Mouse (Mus musculus): Measurements from ENCODE around the gene Golim4. TPM values are rescaled to one million over a fixed set of nuclear protein-coding genes. Genes with fewer than 3 reads are reported as not detected.

The Golim4 gene
- polyA plus RNA-seq, 1 experiment from 2014 or later, result 40.2 TPM

Other genes with a start within 250 kb of the Golim4 start
- not detected in 2 replicates for gene Gm29133, start 208.8 kb downstream of the Golim4 start, polyA plus RNA-seq (2015; fragmentation: Nextera tagmentation; extraction: Ambion mirVana)
- 2.8 and 3.3 TPM in 2 replicates for gene Fstl5, start 117.3 kb upstream of the Golim4 start, polyA plus RNA-seq (2015; fragmentation: Nextera tagmentation; extraction: Ambion mirVana)

Data from intestine, embryonic 16.5 days (tissue).